7 mouse cellular contexts compared by ENCODE assay signal in the genomic region with DNA sequence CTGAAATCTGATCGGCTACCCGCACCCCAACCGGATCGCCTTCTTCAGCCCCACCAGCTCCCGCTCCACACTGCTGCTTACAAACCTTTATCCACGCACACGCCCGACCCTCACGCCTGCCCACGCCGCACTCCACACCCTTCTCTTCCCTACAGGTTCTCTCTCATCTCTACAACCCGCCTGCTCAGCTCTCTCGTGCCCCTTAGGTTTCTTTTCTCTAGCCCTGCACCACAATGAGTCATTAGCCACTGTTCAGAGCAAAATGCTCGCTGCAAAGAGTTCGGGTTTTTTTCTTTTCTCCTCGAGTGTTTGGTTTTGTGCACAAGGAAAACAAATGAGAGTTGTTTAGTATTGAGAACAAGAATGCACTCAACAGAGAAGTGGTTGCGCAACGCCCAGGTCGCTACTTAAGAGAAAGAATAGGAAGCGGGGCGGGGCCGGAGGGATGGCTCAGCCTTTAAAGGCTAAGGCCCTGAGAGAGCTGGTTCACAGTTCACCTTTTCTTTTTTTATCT. TPM values are rescaled to one million over a fixed set of nuclear protein-coding genes. Genes with fewer than 3 reads are reported as not detected.
A peak's percentile ranks its signal among the peaks of the same experiment; 100 is the strongest.
DNase-seq lines count a peak whose midpoint lies in the region; ATAC-seq and TF ChIP-seq lines count a peak whose summit lies in the region.

No protein-coding gene starts in this region.

- H3K4me2 ChIP-seq in forebrain, embryonic 11.5 days (ENCODE audit: low read depth, low read length, severe bottlenecking), result peak overlapping the region; percentile 58

- TF ChIP-seq POLR2A in ES-Bruce4 (IDR thresholded peaks at IDR 0.05; ENCODE audit: insufficient read depth, low read length), result no peak

- H3K36me3 ChIP-seq in ES-Bruce4 (ENCODE audit: control insufficient read depth, insufficient read depth, low read length, poor library complexity, severe bottlenecking), result no peaks in the 10 kb centered on the region
- H3K36me3 ChIP-seq in forebrain, embryonic 11.5 days (ENCODE audit: control insufficient read depth, insufficient read depth, low read length), result no peaks in the 10 kb centered on the region
- no peaks in the 10 kb centered on the region for H3K36me3 ChIP-seq in midbrain, embryonic 10.5 days

- H3K4me1 ChIP-seq in ES-Bruce4 (ENCODE audit: control insufficient read depth, insufficient read depth, low read length), result no peaks in the 10 kb centered on the region
- peaks cover 9% of the 10 kb centered on the region; the same call in 1 of the 2 replicates for H3K4me1 ChIP-seq in forebrain, embryonic 11.5 days (replicated peaks; ENCODE audit: control insufficient read depth, insufficient read depth, low read length)
- peaks cover 30% of the 10 kb centered on the region for H3K4me1 ChIP-seq in midbrain, embryonic 10.5 days

- H3K9ac ChIP-seq in ES-Bruce4 (ENCODE audit: low read depth, poor library complexity, severe bottlenecking), result peak overlapping the region; percentile 65
- H3K9ac ChIP-seq in forebrain, embryonic 11.5 days (ENCODE audit: low read length), result peak overlapping the region; percentile 71

- peak overlapping the region; percentile 91 for H3K27ac ChIP-seq in ES-Bruce4 (ENCODE audit: insufficient read depth, low read length)
- peak overlapping the region; percentile 74 for H3K27ac ChIP-seq in forebrain, embryonic 11.5 days (ENCODE audit: low read depth, low read length)
- peak overlapping the region; percentile 86 for H3K27ac ChIP-seq in midbrain, embryonic 10.5 days (replicated peaks)

- no peaks in the 10 kb centered on the region for H3K9me3 ChIP-seq in ES-Bruce4 (replicated peaks; ENCODE audit: control insufficient read depth, insufficient read depth, low read length, poor library complexity, severe bottlenecking)
- H3K9me3 ChIP-seq in forebrain, embryonic 11.5 days (ENCODE audit: control insufficient read depth, low read length), result no peaks in the 10 kb centered on the region
- no peaks in the 10 kb centered on the region for H3K9me3 ChIP-seq in midbrain, embryonic 10.5 days (replicated peaks)

- no peaks in the 10 kb centered on the region for H3K27me3 ChIP-seq in ES-Bruce4 (ENCODE audit: control insufficient read depth, insufficient read depth, low read length, poor library complexity, severe bottlenecking)
- H3K27me3 ChIP-seq in forebrain, embryonic 11.5 days (ENCODE audit: control insufficient read depth, insufficient read depth, low read length), result no peaks in the 10 kb centered on the region
- H3K27me3 ChIP-seq in midbrain, embryonic 10.5 days (ENCODE audit: low read depth, poor library complexity, severe bottlenecking), result 0 out of 2 replicates have a peak, but pooled peaks cover 5% of the 10 kb centered on the region

- DNase-seq in adipocyte (ENCODE audit: low spot score), result peak; percentile 60
- DNase-seq in forebrain, embryonic 11.5 days (ENCODE audit: low spot score), result peak; percentile 74
- peak; percentile 76 to 79 for DNase-seq in heart, postnatal 36 days
- peak; percentile 44 for DNase-seq in left cerebral cortex, postnatal 4 days
- peak; percentile 66 for DNase-seq in midbrain, embryonic 10.5 days (ENCODE audit: low spot score)
- DNase-seq in spleen, adult 18-20 months, result peak; percentile 63 to 77

- 0 out of 2 replicates have a peak, but pooled peaks have one; percentile 13 for TF ChIP-seq EP300 in ES-Bruce4 (IDR thresholded peaks at IDR 0.05; ENCODE audit: insufficient read depth, low read depth, low read length)

- 0% methylated on average over 22 of the region's 22 CpGs for WGBS in forebrain, embryonic 11.5 days
- whole genome bisulfite sequencing in midbrain, embryonic 10.5 days, result under 1% methylated on average over 22 of the region's 22 CpGs

- ATAC-seq in forebrain, embryonic 11.5 days (replicated peaks; ENCODE audit: low FRiP score), result peak; percentile 34

- TF ChIP-seq CTCF in ES-Bruce4 (IDR thresholded peaks at IDR 0.05; ENCODE audit: low read depth, low read length), result no peak

- peak overlapping the region; percentile 97 for H3K4me3 ChIP-seq in ES-Bruce4 (ENCODE audit: low read depth, low read length)
- H3K4me3 ChIP-seq in forebrain, embryonic 11.5 days (ENCODE audit: low read depth, low read length), result peak overlapping the region; percentile 76
- peak overlapping the region; percentile 89 for H3K4me3 ChIP-seq in midbrain, embryonic 10.5 days

- intact Hi-C loops in heart, postnatal 36 days (cut with DNase I), result loop anchor here (5.0 kb wide), 1 partner anchor 684 kb away; no protein-coding TSS in a partner anchor
- intact Hi-C loops in left cerebral cortex, postnatal 4 days (cut with DNase I), result loop anchor here (5.0 to 10.0 kb wide), 2 partner anchors 36 to 521 kb away; no protein-coding TSS in a partner anchor

RNA-seq across cellular contexts. Expression of a gene that starts 17.4 kb away (rescaled TPM):
- not detected in 2 replicates for polyA plus RNA-seq in ES-Bruce4 (2011; ENCODE audit: insufficient read depth, insufficient read length, low read depth, missing spikeins)
- not detected in 2 replicates for polyA plus RNA-seq in forebrain, embryonic 11.5 days (2014; fragmentation: Nextera tagmentation; extraction: Ambion mirVana)
- total RNA-seq in heart, postnatal 36 days (2021), result not detected
- not detected for total RNA-seq in left cerebral cortex, postnatal 4 days (2021)
- not detected in 2 replicates for polyA plus RNA-seq in midbrain, embryonic 10.5 days (2016; fragmentation: Nextera tagmentation; extraction: Ambion mirVana)

RNA-seq across cellular contexts. Expression of a gene that starts 17.4 kb away (rescaled TPM):
- not detected in 2 replicates for polyA plus RNA-seq in ES-Bruce4 (2011; ENCODE audit: insufficient read depth, insufficient read length, low read depth, missing spikeins)
- not detected in 2 replicates for polyA plus RNA-seq in forebrain, embryonic 11.5 days (2014; fragmentation: Nextera tagmentation; extraction: Ambion mirVana)
- total RNA-seq in heart, postnatal 36 days (2021), result not detected
- total RNA-seq in left cerebral cortex, postnatal 4 days (2021), result not detected
- not detected in 2 replicates for polyA plus RNA-seq in midbrain, embryonic 10.5 days (2016; fragmentation: Nextera tagmentation; extraction: Ambion mirVana)

RNA-seq across cellular contexts. Expression of a gene that starts 43.9 kb away (rescaled TPM):
- polyA plus RNA-seq in ES-Bruce4 (2011; ENCODE audit: insufficient read depth, insufficient read length, low read depth, missing spikeins), result not detected in 2 replicates
- not detected in 2 replicates for polyA plus RNA-seq in forebrain, embryonic 11.5 days (2014; fragmentation: Nextera tagmentation; extraction: Ambion mirVana)
- not detected for total RNA-seq in heart, postnatal 36 days (2021)
- total RNA-seq in left cerebral cortex, postnatal 4 days (2021), result not detected
- 0.16 TPM in 1 of 2 replicates, not detected in the other for polyA plus RNA-seq in midbrain, embryonic 10.5 days (2016; fragmentation: Nextera tagmentation; extraction: Ambion mirVana)

RNA-seq across cellular contexts. Expression of a gene that starts 47.4 kb away (rescaled TPM):
- not detected in 2 replicates for polyA plus RNA-seq in ES-Bruce4 (2011; ENCODE audit: insufficient read depth, insufficient read length, low read depth, missing spikeins)
- polyA plus RNA-seq in forebrain, embryonic 11.5 days (2014; fragmentation: Nextera tagmentation; extraction: Ambion mirVana), result 0.28 and 0.88 TPM in 2 replicates
- under 1 TPM in 1 of 2 experiments, not detected in 1; 0.38 TPM for total RNA-seq in heart, postnatal 36 days (2021)
- total RNA-seq in left cerebral cortex, postnatal 4 days (2021), result 1 to 10 TPM in 1 of 2 experiments, under 1 TPM in 1; 0.64 to 1.0 TPM
- polyA plus RNA-seq in midbrain, embryonic 10.5 days (2016; fragmentation: Nextera tagmentation; extraction: Ambion mirVana), result 1.3 and 1.4 TPM in 2 replicates

RNA-seq across cellular contexts. Expression of a gene that starts 54.5 kb away (rescaled TPM):
- polyA plus RNA-seq in ES-Bruce4 (2011; ENCODE audit: insufficient read depth, insufficient read length, low read depth, missing spikeins), result not detected in 2 replicates
- not detected in 2 replicates for polyA plus RNA-seq in forebrain, embryonic 11.5 days (2014; fragmentation: Nextera tagmentation; extraction: Ambion mirVana)
- total RNA-seq in heart, postnatal 36 days (2021), result under 1 TPM in 1 of 2 experiments, not detected in 1; 0.16 TPM
- total RNA-seq in left cerebral cortex, postnatal 4 days (2021), result not detected
- polyA plus RNA-seq in midbrain, embryonic 10.5 days (2016; fragmentation: Nextera tagmentation; extraction: Ambion mirVana), result not detected in 2 replicates

Comparison
In these comparisons a context has a peak if more than half of its experiments do, and no peak if none do; other contexts are left out.
1. Peak in every context shown above with its lines: DNase-seq, ATAC-seq, H3K4me3 ChIP-seq and H3K27ac ChIP-seq.